Mouse (Mus musculus): Measurements from ENCODE around the gene Pofut2. TPM values are rescaled to one million over a fixed set of nuclear protein-coding genes. Genes with fewer than 3 reads are reported as not detected.

Gene Pofut2
- polyA plus RNA-seq, 1 experiment = 29.4 TPM

DNA sequence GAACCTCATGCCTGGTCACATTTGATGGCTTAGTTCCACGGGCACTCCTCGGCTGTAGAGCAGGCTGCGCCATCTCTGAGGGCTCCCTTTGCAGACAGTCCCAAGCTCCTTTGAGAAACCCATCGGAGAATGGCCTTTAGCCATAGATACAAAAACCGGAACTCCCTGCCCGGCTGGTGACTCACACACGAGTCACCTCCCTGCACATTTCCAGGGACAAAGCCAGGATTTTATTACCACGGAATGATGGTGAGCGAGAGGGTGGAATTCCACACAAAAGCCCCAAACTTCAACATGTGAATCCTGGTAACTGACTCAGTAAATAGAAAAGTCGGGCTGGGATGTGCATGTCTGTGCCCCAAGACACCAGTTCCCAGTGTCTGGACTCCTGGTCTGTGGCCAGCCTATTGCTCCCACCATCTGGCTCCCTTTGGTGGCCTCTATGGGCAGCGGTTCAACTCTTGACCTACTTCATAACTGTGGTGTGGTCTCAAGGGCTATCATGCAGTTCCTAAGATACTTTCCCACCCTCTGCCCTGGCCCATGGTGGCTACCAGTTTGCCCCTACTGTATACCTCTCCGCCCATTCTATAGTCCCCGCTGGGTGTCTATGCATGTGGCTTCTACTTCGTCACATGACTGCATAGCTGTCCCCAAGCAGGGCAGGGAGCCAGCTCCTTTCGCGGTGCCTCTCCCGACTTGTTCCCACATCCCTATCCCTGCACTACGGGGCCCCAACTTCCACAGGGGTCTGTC lies 7.1 kb upstream of the Pofut2 start:
- no peak for DNase-seq (ENCODE audit: low read depth in 1 of 2, low spot score in 2 of 2)
- no peaks in the 10 kb centered on the region for H3K4me1 ChIP-seq (ENCODE audit: control insufficient read depth, insufficient read depth, insufficient read length)
- no peaks in the 10 kb centered on the region for H3K27me3 ChIP-seq (ENCODE audit: control insufficient read depth, insufficient read depth, low read length)
- H3K4me3 ChIP-seq (ENCODE audit: extremely low read depth, insufficient read depth, insufficient read length) = peak overlapping the region; percentile 20; the same call in 1 of the 2 replicates
- TF ChIP-seq POLR2A (IDR thresholded peaks at IDR 0.05; ENCODE audit: low read depth, low read length) (no peak), CTCF (IDR thresholded peaks at IDR 0.05; ENCODE audit: extremely low read depth, insufficient read depth, insufficient read length, insufficient replicate concordance) (no peak)
- peak overlapping the region; percentile 24; the same call in 1 of the 2 replicates for H3K27ac ChIP-seq (ENCODE audit: insufficient read depth, low read length)
- H3K36me3 ChIP-seq (ENCODE audit: control insufficient read depth, insufficient read depth, low read length) = no peaks in the 10 kb centered on the region
- WGBS = 78% methylated on average over 18 of the region's 18 CpGs

GRCm38 (mm10) chr10:77252790-77253189 lies 6.2 kb upstream of the Pofut2 start:
- no peak overlapping the region for H3K4me3 ChIP-seq (ENCODE audit: extremely low read depth, insufficient read depth, insufficient read length)
- no peak overlapping the region for H3K27ac ChIP-seq (ENCODE audit: insufficient read depth, low read length)
- WGBS = under 1% methylated on average over 4 of the region's 4 CpGs
- H3K36me3 ChIP-seq (ENCODE audit: control insufficient read depth, insufficient read depth, low read length) = no peaks in the 10 kb centered on the region
- H3K4me1 ChIP-seq (ENCODE audit: control insufficient read depth, insufficient read depth, insufficient read length) = no peaks in the 10 kb centered on the region
- DNase-seq (ENCODE audit: low read depth in 1 of 2, low spot score in 2 of 2) = peak; percentile 19 to 55
- no peaks in the 10 kb centered on the region for H3K27me3 ChIP-seq (ENCODE audit: control insufficient read depth, insufficient read depth, low read length)
- no peak for TF ChIP-seq POLR2A (IDR thresholded peaks at IDR 0.05; ENCODE audit: low read depth, low read length)
- peak; percentile 74; the same call in 1 of the 2 replicates for TF ChIP-seq CTCF (IDR thresholded peaks at IDR 0.05; ENCODE audit: extremely low read depth, insufficient read depth, insufficient read length, insufficient replicate concordance)

- Histone ChIP-seq H3K27me3 (ENCODE audit: control insufficient read depth, insufficient read depth, low read length) (no peaks in the 10 kb centered on the region), H3K4me1 (ENCODE audit: control insufficient read depth, insufficient read depth, insufficient read length) (no peaks in the 10 kb centered on the region)
- WGBS = 84% methylated on average over 3 of the region's 3 CpGs
These were observed 3.8 kb upstream of the Pofut2 start for GRCm38 (mm10) chr10:77255231-77255630.

GRCm38 (mm10) chr10:77255676-77256075 lies 3.3 kb upstream of the Pofut2 start:
- WGBS = 95% methylated on average over 3 of the region's 3 CpGs
- Histone ChIP-seq H3K4me3 (ENCODE audit: extremely low read depth, insufficient read depth, insufficient read length) (no peak overlapping the region), H3K4me1 (ENCODE audit: control insufficient read depth, insufficient read depth, insufficient read length) (no peaks in the 10 kb centered on the region), H3K27me3 (ENCODE audit: control insufficient read depth, insufficient read depth, low read length) (no peaks in the 10 kb centered on the region), H3K27ac (ENCODE audit: insufficient read depth, low read length) (no peak overlapping the region), H3K36me3 (ENCODE audit: control insufficient read depth, insufficient read depth, low read length) (peaks cover 2% of the 10 kb centered on the region; the same call in 1 of the 2 replicates)
- TF ChIP-seq POLR2A (IDR thresholded peaks at IDR 0.05; ENCODE audit: low read depth, low read length) (no peak), CTCF (IDR thresholded peaks at IDR 0.05; ENCODE audit: extremely low read depth, insufficient read depth, insufficient read length, insufficient replicate concordance) (no peak)
- no peak for DNase-seq (ENCODE audit: low read depth in 1 of 2, low spot score in 2 of 2)

More at GRCm38 (mm10) chr10:77255231-77255630, 3.8 kb upstream of the Pofut2 start:
- H3K36me3 ChIP-seq (ENCODE audit: control insufficient read depth, insufficient read depth, low read length) = no peaks in the 10 kb centered on the region
- no peak overlapping the region for H3K27ac ChIP-seq (ENCODE audit: insufficient read depth, low read length)
- no peak overlapping the region for H3K4me3 ChIP-seq (ENCODE audit: extremely low read depth, insufficient read depth, insufficient read length)
- TF ChIP-seq CTCF (IDR thresholded peaks at IDR 0.05; ENCODE audit: extremely low read depth, insufficient read depth, insufficient read length, insufficient replicate concordance) (no peak), POLR2A (IDR thresholded peaks at IDR 0.05; ENCODE audit: low read depth, low read length) (no peak)
- no peak for DNase-seq (ENCODE audit: low read depth in 1 of 2, low spot score in 2 of 2)

GRCm38 (mm10) chr10:77258041-77258590 lies 902 bp upstream of the Pofut2 start:
- Histone ChIP-seq H3K36me3 (ENCODE audit: control insufficient read depth, insufficient read depth, low read length) (peaks cover 10% of the 10 kb centered on the region), H3K4me3 (ENCODE audit: extremely low read depth, insufficient read depth, insufficient read length) (no peak overlapping the region), H3K27me3 (ENCODE audit: control insufficient read depth, insufficient read depth, low read length) (no peaks in the 10 kb centered on the region), H3K27ac (ENCODE audit: insufficient read depth, low read length) (no peak overlapping the region), H3K4me1 (ENCODE audit: control insufficient read depth, insufficient read depth, insufficient read length) (no peaks in the 10 kb centered on the region)
- no peak for DNase-seq (ENCODE audit: low read depth in 1 of 2, low spot score in 2 of 2)
- no peak for TF ChIP-seq CTCF (IDR thresholded peaks at IDR 0.05; ENCODE audit: extremely low read depth, insufficient read depth, insufficient read length, insufficient replicate concordance)
- no peak for TF ChIP-seq POLR2A (IDR thresholded peaks at IDR 0.05; ENCODE audit: low read depth, low read length)
- WGBS = 68% methylated on average over 4 of the region's 4 CpGs

GRCm38 (mm10) chr10:77260166-77260875 lies 1.3 kb downstream of the Pofut2 start:
- no peak for DNase-seq (ENCODE audit: low read depth in 1 of 2, low spot score in 2 of 2)
- peaks cover 21% of the 10 kb centered on the region for H3K36me3 ChIP-seq (ENCODE audit: control insufficient read depth, insufficient read depth, low read length)
- H3K4me1 ChIP-seq (ENCODE audit: control insufficient read depth, insufficient read depth, insufficient read length) = no peaks in the 10 kb centered on the region
- WGBS = 93% methylated on average over 17 of the region's 17 CpGs
- no peaks in the 10 kb centered on the region for H3K27me3 ChIP-seq (ENCODE audit: control insufficient read depth, insufficient read depth, low read length)
- TF ChIP-seq CTCF (IDR thresholded peaks at IDR 0.05; ENCODE audit: extremely low read depth, insufficient read depth, insufficient read length, insufficient replicate concordance) (no peak), POLR2A (IDR thresholded peaks at IDR 0.05; ENCODE audit: low read depth, low read length) (no peak)
- H3K27ac ChIP-seq (ENCODE audit: insufficient read depth, low read length) = no peak overlapping the region
- no peak overlapping the region for H3K4me3 ChIP-seq (ENCODE audit: extremely low read depth, insufficient read depth, insufficient read length)
